Mouse (Mus musculus): ENCODE data around the gene Sart3. TPM values are rescaled to one million over a fixed set of nuclear protein-coding genes. Genes with fewer than 3 reads are reported as not detected.
"Not testable (repeated sequence)": the region's sequence is repeated elsewhere in the genome, so short reads cannot be mapped to it uniquely, and the experiment has no call there.

Sart3 gene
- total RNA-seq, 2 experiments from 2014 or later: 46.8 to 50.1 TPM

DNA sequence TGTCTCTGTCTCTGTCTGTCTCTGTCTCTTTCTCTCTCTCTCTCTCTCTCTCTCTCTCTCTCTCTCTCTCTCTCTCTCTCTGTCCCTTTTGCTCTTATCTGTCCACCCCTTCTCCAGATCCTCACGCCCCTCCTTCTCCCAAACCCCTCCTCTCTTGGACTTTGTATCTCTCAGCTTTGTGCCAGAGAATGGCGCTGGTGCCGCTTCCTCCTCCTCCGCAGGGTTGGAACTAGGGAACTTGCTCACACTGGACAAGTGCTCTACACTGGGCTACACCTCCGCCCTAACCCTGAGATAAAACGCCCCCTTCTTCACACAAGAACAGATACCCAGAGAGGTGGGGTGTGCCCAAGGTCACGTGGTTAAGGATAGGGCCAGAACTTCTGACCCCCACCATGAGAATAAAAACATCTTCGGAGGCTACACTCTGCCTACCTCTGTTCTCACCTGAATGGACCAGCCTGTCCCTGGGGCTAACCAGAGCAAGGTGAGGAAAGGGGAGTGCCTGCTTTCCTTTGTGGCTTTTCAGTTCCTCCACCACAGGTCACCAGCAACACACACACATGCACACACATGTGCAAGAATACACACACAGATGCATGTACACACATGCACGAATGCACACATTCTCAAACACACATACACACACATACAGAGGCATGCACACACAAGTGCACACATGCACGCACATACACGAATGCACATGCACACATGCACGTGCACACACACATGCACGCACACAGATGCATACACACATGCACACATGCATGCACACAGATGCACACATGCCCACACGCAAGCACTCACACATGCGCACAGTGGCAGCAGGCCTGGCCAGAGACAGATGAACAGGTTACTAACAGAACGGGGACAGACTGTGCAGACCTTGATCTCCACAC is 19.1 kb upstream of the Sart3 start:
- intact Hi-C loops (cut with DNase I): no loop called here

DNA sequence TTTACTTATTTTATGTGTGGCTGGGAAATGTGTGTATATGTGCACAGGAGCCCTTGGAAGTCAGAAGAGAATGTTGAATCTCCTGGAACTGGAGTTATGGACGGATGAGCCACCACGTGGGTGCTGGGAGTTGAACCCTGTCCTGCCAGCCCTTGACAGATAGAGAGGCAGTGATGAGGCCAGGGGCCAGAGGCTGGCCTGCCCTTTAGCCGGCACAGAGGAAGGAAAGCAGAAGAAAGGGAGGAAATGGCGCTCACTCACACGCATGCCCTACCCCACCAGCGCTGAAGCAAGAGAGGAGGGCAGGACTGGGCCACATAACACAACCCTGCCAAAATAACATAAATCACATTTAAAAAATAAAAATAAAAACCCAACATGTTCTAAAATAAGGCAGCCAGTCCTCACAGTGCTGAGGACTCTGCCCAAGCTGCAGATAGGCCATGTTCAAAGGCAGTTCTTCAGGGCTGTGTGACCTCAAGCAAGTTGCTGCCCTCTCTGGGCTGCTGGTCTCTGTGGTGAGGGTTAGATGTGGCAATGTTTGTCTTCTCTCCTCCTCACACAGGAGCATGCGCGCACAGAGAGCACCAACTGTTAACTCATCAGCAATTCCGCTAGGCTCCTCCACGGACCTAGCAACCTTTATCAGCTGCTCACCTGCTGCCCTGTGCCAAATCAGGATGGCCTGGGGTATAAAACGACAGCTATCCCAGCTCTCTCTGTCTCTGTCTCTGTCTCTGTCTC is 18.3 kb upstream of the Sart3 start:
- no peak for DNase-seq
- intact Hi-C loops (cut with DNase I): no loop called here

More for the DNA sequence above, 19.1 kb upstream of the Sart3 start:
- DNase-seq: no peak

DNA sequence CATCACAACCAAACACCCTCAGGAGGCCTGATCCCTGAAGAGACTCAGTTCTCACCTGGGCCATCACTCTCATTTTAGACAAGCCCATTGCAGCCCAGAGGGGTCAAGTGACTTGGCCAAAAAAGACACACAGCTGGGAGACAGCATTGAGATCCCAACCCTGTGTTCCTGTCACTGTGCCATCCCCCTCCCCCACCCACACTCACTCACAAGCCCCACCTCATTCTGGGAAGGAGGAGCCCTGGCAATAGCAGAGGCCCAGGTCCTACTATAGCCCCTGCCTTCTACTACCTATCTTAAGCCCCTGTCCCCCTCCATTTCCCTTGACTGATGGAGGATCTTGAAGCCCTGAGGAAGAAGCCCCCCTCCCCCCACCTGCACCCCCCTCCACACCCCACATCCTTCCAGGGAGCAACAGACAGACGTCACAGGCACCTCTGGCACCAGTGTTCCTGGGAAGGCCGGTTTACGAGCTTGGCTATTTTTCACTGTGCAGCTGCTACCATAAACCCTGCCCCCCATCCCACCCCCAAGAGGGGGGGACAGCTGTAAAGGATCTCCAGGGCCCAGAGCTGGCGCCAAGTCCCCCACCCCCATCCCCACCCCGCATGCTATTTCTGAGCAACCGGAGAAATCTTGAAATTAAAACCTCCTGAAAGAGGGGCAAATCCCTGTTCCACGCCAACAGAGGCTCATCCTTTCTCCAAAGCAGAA is 16.9 kb upstream of the Sart3 start:
- DNase-seq: no peak
- intact Hi-C loops (cut with DNase I): no loop called here

DNA sequence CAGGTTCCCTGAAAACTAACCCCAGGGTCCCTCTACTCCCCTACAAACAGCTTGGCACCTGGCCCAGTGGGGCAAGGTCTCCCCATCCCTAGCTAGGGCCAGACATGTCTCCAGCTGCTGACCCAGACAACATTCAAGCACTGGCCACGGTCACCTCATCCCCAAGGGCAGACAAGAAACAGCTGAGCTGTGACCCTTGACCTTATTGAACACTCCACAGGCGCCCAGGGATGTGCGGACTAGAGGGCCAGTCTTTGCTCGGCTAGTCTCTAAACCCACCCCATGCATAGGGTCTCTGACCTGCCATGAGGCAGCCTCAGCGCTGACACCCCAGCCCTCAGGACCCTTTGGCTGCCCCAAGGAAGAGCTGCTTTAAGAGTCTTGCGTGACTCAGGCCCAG is 16.3 kb upstream of the Sart3 start:
- intact Hi-C loops (cut with DNase I): no loop called here
- DNase-seq: no peak

DNA sequence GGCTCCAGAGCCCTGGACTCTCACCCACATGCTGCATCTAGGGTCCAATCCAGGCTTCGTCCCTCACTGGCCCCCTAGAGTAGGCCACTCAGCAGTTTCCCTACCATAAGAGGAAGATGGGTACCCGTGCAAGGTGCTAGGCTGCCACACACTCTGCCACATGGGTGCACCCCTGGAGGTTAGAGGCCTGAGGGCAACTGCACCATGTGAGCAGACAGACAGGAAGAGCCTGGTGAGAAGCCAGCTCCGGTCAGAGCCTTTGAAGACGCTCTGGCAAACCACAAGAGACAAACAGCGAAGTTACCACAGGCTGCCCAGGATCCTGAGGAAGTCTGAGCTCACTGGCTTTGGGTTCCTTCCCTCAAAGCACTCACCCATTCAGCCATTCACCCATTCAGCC is 14.7 kb upstream of the Sart3 start:
- no peak for DNase-seq
- intact Hi-C loops (cut with DNase I): no loop called here

DNA sequence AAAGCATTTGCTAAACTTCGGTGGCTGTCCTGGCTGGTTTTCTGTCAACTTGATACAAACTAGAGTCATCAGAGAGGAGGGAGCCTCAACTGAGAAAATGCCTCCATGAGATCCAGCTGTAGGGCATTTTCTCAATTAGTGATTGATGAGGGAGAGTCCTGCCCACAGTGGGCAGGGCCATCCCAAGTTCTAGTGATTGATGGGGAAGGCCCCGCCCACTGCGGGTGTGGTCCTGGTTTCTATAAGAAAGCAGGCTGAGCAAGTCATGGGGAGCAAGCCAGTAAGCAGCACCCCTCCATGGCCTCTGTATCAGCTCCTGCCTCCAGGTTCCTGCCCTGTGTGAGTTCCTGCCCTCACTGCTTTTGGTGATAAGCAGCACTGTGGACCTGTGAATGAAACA is 11.8 kb upstream of the Sart3 start:
- DNase-seq; intact Hi-C loops (cut with DNase I): not testable (repeated sequence)

DNA sequence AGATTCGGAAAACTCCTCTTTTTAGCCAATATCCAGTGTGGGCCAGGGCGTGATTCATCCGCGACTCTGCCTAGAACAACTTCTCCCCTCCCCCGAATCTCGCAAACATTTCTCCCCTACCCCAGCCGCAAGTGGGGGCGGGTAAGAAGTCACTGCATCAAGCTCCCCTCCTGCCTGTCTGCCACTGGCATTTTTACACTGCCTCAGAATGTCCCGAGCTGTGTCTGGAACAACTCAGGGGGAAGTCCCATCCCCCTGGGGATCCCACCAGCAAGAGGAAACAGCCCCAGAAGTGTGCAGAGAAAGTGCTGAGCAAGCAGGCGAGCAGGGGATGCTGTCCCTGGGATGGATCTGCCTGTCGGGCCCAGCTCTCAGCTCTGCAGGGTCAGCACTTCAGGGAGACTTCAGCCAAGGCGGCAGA is 11.3 kb upstream of the Sart3 start:
- intact Hi-C loops (cut with DNase I): no loop called here
- no peak for DNase-seq

DNA sequence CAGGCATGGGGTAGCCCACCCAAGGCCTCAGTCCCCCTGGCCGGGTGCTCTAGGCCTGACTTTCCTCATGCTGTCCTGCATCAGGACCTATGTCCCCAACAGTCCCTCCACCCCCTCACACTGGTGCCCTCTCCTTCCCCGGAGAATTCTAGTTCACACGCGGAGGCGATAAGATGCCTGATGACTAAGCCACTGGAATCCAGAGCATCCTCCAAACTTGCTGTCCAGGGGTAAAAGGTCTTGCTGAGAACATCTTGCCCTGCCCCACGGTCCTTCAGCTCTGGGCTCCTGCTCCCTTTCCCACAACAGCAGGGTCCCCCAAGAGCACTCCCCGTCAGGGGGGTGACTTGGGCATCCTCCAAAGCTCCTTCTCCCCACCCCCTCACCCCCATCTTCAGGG is 10.3 kb upstream of the Sart3 start:
- intact Hi-C loops (cut with DNase I): no loop called here
- DNase-seq: no peak

DNA sequence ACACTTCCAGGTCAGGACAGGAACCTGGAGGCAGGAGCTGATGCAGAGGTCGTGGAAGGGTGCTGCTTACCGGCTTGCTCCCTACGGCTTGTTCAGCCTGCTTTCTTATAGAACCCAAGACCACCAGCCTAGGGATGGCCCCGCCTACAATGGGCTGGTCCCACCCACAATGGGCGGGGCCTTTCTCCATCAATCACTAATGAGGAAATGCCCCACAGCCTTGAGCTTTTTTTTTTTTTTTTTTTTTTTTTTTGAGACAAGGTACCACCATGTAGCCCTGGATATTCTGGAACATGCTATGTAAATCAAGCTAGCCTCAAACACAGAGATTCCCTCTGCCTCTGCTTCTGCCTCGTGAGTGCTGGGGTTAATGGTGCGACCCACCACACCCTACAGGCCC is 9.6 kb upstream of the Sart3 start:
- no peak for DNase-seq
- intact Hi-C loops (cut with DNase I): no loop called here

DNA sequence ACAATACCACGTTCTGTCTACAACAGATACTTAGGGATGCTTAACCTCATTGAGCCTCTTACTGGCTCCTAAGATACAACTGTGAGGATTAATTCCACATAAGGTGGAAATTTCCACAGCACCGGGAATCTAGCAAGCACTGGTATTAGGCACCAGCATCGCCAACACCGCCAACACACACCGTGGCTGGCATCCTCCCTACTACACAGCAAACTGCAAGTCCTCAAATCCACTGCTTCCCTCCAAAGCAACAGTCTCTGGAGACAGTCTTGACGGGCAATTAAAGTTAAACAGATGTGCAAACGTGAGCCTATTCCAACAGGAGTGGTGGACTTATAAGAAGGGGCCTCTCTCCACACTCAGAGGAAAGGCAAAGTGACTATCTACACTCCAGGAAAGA is 8.9 kb upstream of the Sart3 start:
- intact Hi-C loops (cut with DNase I): no loop called here
- no peak for DNase-seq

DNA sequence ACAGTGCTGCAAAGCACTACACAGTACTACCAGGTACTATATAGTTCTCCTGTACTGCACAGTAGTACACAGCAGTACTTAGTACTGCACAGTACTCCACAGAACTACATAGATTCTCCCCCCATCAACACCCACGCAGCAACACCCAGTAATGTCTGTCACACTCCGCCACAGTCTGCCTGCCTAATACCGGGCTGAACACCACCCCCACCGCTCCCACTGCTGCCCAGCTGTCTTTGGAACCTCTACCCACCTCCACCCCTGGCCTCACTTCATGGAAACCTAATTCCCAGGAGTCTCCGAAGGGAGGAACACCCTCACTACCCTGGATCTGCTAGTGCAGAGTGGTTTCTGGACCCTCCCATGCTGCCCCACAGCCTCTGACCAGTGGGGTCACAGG is 8.5 kb upstream of the Sart3 start:
- no peak for DNase-seq
- intact Hi-C loops (cut with DNase I): no loop called here

DNA sequence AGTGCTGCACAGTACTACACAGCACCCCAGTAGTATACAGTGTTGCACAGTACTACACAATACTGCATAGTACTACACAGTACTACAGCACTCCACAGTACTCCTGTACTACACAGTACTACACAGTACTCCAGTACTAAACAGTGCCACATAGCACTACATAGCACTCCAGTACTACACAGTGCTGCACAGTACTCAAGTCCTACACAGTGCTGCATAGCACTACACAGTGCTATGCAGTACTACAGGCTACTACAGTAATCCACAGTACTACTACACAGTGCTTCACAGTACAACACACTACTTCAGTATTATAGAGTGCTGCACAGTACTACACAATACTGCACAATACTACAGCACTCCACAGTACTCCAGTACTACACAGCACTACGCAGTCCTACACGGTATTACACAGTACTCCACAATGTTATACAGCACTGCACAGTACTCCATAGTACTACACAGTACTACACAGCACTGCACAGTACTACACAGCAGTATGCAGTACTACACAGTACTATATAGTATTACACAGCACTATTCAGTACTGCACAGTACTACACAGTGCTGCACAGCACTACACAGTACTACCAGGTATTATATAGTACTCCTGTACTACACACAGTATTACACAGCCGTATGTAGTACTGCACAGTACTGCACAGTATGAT is 7.9 kb upstream of the Sart3 start:
- DNase-seq: no peak
- intact Hi-C loops (cut with DNase I): no loop called here

DNA sequence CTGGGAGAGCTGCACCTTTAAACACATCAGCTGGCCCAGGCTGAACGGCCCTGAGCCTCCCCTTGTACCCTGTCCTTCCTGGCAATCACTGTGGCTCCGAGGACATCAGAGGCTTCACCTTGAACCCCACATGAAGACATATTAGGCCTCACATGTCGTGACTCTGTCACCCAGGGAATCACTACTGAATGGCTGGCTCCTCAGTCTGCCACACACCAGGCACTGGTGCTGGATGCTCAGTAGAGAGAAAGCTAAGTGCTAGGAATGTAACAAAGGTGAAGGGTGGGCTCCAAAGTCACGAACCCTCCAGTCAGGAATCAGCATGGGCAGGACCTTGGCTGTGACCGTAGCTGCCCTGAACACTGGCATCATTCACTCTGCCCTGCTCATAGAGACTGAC is 7.3 kb upstream of the Sart3 start:
- DNase-seq: no peak
- intact Hi-C loops (cut with DNase I): loop anchor here (10.0 kb wide), 1 partner anchor 165 kb away; no protein-coding TSS in a partner anchor

DNA sequence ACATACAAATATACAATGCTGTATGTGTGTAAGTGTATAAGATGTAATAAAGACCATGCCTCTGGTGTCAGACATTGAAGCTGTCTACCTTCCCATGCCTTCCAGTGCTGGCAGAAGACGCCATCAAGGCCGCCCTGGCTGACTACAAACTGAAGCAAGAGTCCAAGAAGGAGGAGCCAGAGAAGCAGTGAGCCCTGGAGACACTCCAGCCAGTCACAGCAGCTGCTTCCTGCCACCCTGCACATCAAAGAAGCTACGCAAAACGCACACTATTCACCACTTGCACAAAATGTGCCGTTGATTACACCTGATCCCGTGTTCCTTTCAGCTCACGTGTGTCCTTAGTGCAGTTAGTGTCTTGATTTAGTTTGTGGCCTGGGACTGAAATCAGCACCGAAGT is 5.4 kb upstream of the Sart3 start:
- intact Hi-C loops (cut with DNase I): loop anchor here (10.0 kb wide), 1 partner anchor 167 kb away; no protein-coding TSS in a partner anchor
- not testable (repeated sequence) for DNase-seq

DNA sequence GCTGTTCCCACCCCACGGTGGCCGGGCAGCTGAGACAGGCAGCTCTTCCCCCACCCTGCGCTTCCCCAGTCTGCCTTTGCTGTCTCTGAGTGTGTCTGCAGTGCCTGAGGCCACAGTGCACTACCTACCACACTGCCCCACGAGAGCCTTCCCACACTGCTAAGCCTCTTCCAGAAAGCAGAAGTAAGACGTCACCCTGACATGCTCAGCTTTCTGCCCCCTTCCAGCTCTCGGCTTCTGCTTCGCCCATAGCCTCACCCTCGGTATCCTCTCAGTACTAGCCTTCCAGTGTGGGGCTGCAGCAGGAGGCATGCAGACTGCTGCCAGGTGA is 4.6 kb upstream of the Sart3 start:
- intact Hi-C loops (cut with DNase I): loop anchor here (10.0 kb wide), 1 partner anchor 168 kb away; no protein-coding TSS in a partner anchor
- no peak for DNase-seq

DNA sequence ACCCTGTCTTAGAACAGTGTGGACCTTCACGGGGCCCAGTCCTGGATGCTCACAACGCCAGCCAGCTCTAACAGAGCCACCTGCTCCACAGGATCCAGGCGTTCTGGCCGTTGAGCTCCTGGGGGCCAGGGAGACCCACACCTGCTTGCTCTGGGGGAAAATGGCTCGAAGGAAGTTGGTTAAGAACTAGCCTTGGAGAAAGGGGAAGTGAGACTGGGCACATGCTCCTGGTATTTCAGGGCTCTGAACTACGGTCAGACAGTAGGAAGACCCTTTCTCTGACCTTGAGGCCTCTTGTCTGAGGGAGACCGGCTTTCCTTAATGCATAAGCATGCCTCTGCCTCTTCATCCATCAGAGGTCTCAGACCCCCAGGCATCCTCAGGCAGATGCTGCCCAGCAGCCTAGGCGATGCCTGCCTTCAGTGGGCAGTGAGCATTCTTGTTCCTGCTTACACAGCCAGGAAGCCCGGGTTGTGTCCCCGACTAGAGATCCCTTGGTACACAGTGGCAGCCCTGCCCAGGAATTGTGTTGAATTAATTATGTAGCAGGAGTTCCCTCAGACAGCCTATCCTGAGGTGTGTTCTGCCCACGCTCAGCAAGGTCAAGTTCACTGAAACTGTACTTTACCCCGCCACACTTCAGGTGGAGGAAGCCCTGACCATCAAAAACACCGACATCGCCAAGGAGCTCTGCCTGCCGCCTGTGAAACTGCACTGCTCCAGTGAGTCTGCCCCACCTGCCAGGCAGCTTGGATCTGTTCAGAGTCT is 4.0 kb upstream of the Sart3 start:
- intact Hi-C loops (cut with DNase I): loop anchor here (10.0 kb wide), 1 partner anchor 168 kb away; no protein-coding TSS in a partner anchor
- DNase-seq: no peak

DNA sequence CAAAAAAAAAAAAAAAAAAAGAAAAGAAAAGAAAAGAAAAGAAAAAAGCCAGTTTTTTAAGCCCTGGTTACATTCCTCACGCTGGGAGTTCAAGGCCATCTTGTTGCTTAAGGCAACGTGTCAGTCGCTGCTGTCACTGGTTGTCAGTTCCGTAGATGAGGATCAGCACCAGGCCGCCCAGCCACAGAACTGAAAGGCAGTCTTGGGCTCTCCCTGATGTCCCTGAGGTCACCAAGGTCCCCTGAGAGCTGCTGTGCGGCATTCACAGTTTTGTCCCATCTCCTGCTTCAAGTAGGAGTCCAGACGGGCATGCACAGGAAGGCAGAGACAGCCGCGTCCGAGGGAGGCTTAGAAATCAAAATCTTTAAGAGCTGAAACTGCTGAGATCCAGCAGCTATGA is 3.3 kb upstream of the Sart3 start:
- no peak for DNase-seq
- intact Hi-C loops (cut with DNase I): loop anchor here (10.0 kb wide), 1 partner anchor 169 kb away; no protein-coding TSS in a partner anchor

DNA sequence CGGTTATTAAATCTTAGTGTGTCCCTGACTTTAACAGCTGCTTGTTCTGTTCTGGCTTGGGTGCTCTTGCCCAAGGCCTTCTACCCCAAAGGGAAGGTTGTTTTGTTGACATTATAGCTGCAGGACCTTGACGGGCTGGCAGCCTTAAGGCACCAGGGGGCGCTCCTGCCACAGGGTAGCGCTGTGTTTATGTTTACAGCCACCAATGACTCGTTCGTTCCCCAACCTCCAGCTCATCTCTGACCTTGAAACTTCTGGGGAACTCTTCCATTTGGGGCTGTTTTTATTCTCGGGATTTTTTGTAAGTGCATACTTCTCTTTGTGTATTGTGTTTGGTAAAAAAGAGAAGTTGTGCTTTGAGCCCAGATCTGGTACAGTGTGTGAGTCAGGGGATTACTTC is 1.4 kb upstream of the Sart3 start:
- intact Hi-C loops (cut with DNase I): loop anchor here (5.0 to 10.0 kb wide), 2 partner anchors 44 to 171 kb away; no protein-coding TSS in a partner anchor
- DNase-seq: peak; percentile 88

DNA sequence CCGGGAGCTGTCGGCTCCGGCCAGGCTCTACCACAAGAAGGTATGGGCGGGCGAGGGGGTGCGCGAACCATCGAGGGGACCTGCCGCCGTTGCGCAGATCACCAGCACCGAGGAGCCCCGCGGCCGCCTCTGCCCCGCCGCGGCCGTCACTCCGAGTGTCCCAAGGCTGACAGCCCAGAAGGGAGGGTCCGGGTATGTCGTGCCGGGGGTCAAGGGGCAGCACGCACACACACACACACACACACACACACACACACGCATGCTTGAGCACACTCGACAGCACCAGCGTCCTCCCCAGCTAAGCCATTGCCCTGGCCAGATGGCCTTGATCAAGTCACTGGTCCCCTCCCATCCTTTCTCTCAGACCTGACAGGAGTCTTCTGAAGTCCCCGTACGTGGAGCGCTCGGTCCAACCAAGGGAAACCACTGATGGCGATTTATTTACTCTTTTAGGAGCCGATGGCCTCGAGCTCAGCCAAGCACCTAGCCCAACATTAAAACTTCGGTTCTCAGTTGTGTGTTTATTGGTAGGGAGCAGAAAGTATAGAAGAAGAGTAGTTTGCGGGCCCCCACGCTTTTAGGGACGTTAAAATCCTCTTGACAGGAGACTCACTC is 702 bp upstream of the Sart3 start:
- intact Hi-C loops (cut with DNase I): loop anchor here (5.0 to 10.0 kb wide), 2 partner anchors 44 to 172 kb away; no protein-coding TSS in a partner anchor
- DNase-seq: no peak
